Mouse (Mus musculus) CH12.LX (cell line): ENCODE results near the gene Cyp2c23.

Experiments
- ELF1 ChIP-seq: IDR thresholded peaks from 2 replicates; pipeline ENCODE4 v1.6.1; 2014; ENCODE audit warnings: low read depth, mild to moderate bottlenecking, inconsistent platforms, low read length, improper control_type of control experiment
- POLR2A ChIP-seq: IDR thresholded peaks from 2 replicates; pipeline ENCODE4 v1.6.1; 2011; ENCODE audit warnings: low read depth, mild to moderate bottlenecking, improper control_type of control experiment, low read length

- TF ChIP-seq POLR2A (no peak), ELF1 (no peak)
Measured at GRCm38 (mm10) chr19:44007186-44007585, 21.8 kb downstream of the Cyp2c23 start.
